Mouse (Mus musculus): Measurements from ENCODE around the gene Mbtps2. TPM values are rescaled to one million over a fixed set of nuclear protein-coding genes. Genes with fewer than 3 reads are reported as not detected.

Mbtps2 gene
- polyA plus RNA-seq (2015; fragmentation: Nextera tagmentation; extraction: Ambion mirVana): 24.3 and 25.8 TPM in 2 replicates

DNA sequence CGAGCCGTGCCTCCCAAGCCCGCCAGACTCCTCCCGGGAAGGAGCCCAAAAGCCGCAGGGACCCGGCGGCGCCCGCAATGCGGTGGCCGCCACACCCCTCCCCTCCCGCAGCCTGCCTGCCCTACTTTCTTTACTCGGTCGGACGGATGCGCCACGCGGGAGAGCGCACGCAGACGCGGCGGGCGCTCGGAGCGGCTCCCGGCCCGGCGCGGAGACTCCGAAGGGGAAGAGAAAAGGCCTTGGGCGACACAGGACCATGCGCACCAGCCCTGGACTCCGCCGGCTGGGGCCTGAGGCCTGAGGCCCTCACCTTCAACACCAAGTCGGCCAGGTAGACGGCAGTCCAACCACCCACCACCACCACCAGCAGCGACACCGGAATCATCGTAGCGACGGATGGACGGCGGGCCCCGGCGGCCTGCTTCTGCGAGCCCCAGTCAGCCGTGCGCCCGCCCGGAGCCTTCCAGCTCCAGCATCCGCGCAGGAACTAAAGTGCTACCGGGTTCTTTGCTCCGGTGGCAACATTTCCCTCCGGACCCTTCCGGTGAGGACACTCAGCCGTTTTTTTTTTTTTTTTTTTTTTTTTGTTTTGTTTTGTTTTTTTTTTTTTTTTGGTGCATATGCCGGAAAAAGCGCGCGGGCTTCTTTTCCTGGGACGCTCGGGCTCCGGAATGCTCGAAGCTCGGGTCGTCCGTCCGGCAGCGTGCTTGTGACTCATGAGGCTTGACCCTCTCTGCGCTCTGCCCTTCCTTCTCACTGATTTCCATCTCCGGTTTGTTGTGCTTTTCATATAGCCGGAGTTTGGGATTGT lies at the start of gene Mbtps2:
Mbtps2 (minus strand) TSS at position 530 of the 811 bp plus-strand sequence.
- peaks cover 4% of the 10 kb centered on the region for H3K27me3 ChIP-seq
- H3K9ac ChIP-seq: peak within 1 kb of the TSS; percentile 82
- peak within 1 kb of the TSS; percentile 56 for H3K4me2 ChIP-seq
- H3K27ac ChIP-seq: peak within 1 kb of the TSS; percentile 93
- peak within 1 kb of the TSS; percentile 57 for H3K4me3 ChIP-seq
- H3K4me1 ChIP-seq: 0 out of 2 replicates have a peak, but pooled peaks cover 5% of the 10 kb centered on the region
- 17% methylated on average over 52 of the region's 74 CpGs for WGBS
- H3K36me3 ChIP-seq: no peaks in the 10 kb centered on the region
- no peaks in the 10 kb centered on the region for H3K9me3 ChIP-seq
- ATAC-seq (ENCODE audit: insufficient number of reproducible peaks, insufficient read depth, low FRiP score, low TSS enrichment, low read depth): peak; percentile 78

DNA sequence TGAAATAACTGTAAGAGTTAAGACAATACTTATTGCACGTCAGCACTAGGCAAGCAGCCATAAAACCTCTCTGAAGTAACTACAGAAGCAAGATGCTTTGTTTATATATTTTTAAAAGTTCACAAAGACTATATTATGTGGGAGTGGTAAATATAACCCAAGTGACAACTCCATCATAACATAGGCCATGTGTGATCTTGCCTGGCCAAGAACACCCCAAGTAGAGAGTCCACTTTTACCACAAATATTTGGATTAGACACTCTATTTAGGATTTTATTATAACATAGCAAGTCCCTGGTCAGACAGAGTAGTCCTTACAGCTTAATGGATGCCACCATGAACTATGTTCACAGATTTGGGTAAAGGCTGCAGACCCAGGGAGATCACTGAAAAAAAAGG lies 47.9 kb upstream of the Mbtps2 start:
- Histone ChIP-seq H3K27ac (no peak overlapping the region), H3K9me3 (no peaks in the 10 kb centered on the region), H3K36me3 (no peaks in the 10 kb centered on the region), H3K4me1 (no peaks in the 10 kb centered on the region), H3K27me3 (peaks cover 6% of the 10 kb centered on the region), H3K4me2 (no peak overlapping the region), H3K4me3 (no peak overlapping the region), H3K9ac (no peak overlapping the region)
- no peak for ATAC-seq (ENCODE audit: insufficient number of reproducible peaks, insufficient read depth, low FRiP score, low TSS enrichment, low read depth)
- WGBS: 77% methylated on average over 1 of the region's 1 CpGs

DNA sequence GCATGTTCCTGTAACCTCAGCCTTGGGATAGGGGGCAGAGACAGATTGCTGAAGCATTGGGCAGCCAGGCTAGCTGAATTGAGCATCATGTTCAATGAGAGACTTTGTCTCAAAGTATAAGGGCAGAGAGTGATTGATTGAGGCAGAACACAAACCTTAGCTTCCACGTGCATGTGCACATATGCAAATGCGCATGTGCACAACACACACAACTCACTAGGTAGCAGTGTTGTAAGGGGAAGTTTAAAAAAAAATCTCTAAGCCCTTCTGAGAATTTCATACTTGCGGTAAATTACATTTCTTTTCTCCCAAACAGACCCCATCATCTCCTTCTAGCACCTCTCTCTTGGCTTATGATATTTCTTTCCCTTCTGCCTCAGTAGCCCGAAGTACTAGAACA lies 46.2 kb upstream of the Mbtps2 start:
- Histone ChIP-seq H3K4me1 (no peaks in the 10 kb centered on the region), H3K9ac (no peak overlapping the region), H3K9me3 (no peaks in the 10 kb centered on the region), H3K4me2 (no peak overlapping the region), H3K4me3 (no peak overlapping the region), H3K27ac (no peak overlapping the region), H3K27me3 (peaks cover 6% of the 10 kb centered on the region), H3K36me3 (no peaks in the 10 kb centered on the region)
- WGBS: 87% methylated on average over 4 of the region's 4 CpGs
- ATAC-seq (ENCODE audit: insufficient number of reproducible peaks, insufficient read depth, low FRiP score, low TSS enrichment, low read depth): no peak

DNA sequence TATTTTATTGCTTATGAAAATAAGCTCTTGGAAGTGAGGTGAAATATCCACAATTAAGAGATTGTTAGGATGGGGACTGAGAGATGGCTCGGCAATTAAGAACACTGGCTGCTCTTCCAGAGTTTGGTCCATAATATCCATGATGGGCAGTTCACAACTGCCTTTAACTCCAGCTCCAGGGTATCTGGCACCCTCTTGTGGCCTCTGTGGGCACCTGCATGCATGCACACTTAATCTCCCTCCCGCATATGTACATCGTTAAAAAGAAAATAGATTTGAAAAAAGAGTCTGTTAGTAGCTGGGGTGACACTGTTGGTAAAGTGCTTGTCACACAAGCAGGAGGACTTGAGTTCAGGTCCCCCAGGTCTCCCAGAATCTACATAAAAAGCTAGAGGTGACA lies 45.8 kb upstream of the Mbtps2 start:
- H3K9me3 ChIP-seq: no peaks in the 10 kb centered on the region
- no peaks in the 10 kb centered on the region for H3K36me3 ChIP-seq
- no peaks in the 10 kb centered on the region for H3K4me1 ChIP-seq
- ATAC-seq (ENCODE audit: insufficient number of reproducible peaks, insufficient read depth, low FRiP score, low TSS enrichment, low read depth): no peak
- H3K9ac ChIP-seq: no peak overlapping the region
- peaks cover 6% of the 10 kb centered on the region for H3K27me3 ChIP-seq
- WGBS: 36% methylated on average over 3 of the region's 3 CpGs
- H3K4me3 ChIP-seq: no peak overlapping the region
- no peak overlapping the region for H3K4me2 ChIP-seq
- no peak overlapping the region for H3K27ac ChIP-seq

DNA sequence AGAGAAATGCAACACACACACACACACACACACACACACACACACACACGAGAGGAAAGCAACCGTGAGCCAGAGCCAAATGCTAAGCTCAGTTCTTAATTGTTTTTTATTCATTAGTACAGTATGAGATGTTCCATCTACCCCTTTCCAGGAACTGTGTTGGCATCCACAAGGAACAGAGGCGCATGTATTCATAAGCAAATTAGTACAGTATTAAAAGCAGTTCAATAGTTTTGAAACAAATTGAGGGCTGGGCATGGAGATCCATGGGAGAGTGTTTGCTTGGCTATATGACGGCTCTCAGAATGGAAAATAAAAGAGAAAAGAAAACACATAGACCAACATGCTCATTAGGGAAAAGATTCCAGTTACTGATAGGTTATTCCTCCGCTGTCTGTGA lies 44.3 kb upstream of the Mbtps2 start:
- Histone ChIP-seq H3K9ac (no peak overlapping the region), H3K4me1 (no peaks in the 10 kb centered on the region), H3K9me3 (no peaks in the 10 kb centered on the region), H3K27me3 (peaks cover 6% of the 10 kb centered on the region), H3K36me3 (no peaks in the 10 kb centered on the region), H3K4me3 (no peak overlapping the region), H3K27ac (no peak overlapping the region), H3K4me2 (no peak overlapping the region)
- 77% methylated on average over 5 of the region's 5 CpGs for WGBS
- ATAC-seq (ENCODE audit: insufficient number of reproducible peaks, insufficient read depth, low FRiP score, low TSS enrichment, low read depth): no peak

DNA sequence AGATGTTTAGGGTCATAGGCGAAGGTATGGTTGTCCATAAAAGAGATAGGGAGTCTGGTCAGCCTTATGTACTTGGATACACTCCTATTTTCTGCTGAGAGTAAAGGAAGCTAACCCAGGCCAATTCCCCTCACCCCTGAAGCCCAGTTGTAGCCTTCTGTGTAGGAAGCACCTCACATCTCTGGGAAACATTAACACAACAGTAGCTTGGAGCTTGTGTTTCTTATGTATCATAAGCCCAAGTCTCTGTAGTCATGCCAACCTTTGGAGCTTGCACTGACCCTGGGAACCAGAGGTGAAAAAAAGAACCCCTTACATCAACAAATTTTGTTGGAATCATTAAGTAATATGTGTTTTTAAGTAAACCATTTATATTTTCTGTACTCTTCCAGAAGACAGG lies 38.7 kb upstream of the Mbtps2 start:
- H3K27ac ChIP-seq: no peak overlapping the region
- H3K27me3 ChIP-seq: no peaks in the 10 kb centered on the region
- no peak overlapping the region for H3K4me3 ChIP-seq
- H3K36me3 ChIP-seq: no peaks in the 10 kb centered on the region
- no peak overlapping the region for H3K4me2 ChIP-seq
- no peak for ATAC-seq (ENCODE audit: insufficient number of reproducible peaks, insufficient read depth, low FRiP score, low TSS enrichment, low read depth)
- 50% methylated on average over 1 of the region's 1 CpGs for WGBS
- no peaks in the 10 kb centered on the region for H3K9me3 ChIP-seq
- no peaks in the 10 kb centered on the region for H3K4me1 ChIP-seq
- H3K9ac ChIP-seq: no peak overlapping the region

DNA sequence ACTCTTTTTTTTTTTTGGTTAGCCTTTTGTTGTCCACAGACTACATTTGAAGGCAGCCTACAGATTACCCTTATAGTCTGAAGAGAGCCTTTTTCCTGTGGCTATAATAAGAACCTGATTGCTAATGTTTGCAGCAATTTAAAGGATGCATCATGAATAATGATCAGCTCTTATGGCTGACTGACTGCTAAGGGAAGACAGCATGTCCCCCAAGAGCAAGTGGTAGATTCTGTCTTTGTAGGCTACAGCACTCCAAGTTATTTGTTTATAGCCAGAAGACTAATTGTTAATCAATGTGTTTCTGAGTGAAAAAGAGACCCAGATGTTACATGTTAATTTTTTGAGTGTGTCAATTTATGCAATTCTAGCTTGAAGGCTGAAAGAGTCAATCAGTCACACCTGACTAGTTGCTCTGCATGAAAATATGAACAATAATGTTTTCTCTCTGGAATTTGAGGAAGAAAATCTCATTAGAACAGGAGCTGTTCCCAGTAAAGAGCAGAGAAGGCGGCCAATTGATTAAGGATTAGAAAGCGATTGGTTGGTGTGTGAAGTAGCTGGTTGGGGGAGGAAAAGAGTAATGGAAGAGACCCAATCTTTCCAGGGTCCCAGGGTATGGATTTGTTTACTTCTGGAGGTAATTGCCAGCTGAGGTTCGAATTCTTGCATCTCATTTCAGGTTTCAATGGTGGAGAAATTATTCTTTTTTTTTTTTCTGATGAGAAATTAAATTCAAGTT lies 35.3 kb upstream of the Mbtps2 start:
- H3K36me3 ChIP-seq: no peaks in the 10 kb centered on the region
- no peak for ATAC-seq (ENCODE audit: insufficient number of reproducible peaks, insufficient read depth, low FRiP score, low TSS enrichment, low read depth)
- H3K27ac ChIP-seq: no peak overlapping the region
- H3K27me3 ChIP-seq: no peaks in the 10 kb centered on the region
- 54% methylated on average over 3 of the region's 3 CpGs for WGBS
- no peak overlapping the region for H3K9ac ChIP-seq
- H3K9me3 ChIP-seq: no peaks in the 10 kb centered on the region
- H3K4me2 ChIP-seq: no peak overlapping the region
- no peak overlapping the region for H3K4me3 ChIP-seq
- H3K4me1 ChIP-seq: no peaks in the 10 kb centered on the region

DNA sequence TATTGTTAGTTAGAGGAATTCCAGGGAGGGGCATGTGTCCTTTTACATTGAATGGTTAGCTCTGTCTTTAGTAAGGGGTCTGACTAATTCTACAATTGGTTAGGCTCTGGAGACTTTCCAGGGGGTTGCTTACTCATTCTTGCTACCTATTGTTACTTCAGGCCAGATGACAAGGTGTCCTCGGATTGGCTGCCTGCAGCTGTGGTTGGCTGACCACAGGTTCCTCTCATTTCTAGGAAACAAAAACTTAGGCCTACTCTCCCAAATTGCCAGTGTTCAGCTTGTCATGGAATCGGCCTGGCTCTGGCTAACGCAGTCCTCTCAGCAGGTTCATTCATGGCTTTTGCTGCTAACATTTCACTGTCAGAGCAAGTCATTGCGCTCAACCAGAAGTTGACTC lies 31.8 kb upstream of the Mbtps2 start:
- H3K36me3 ChIP-seq: no peaks in the 10 kb centered on the region
- no peaks in the 10 kb centered on the region for H3K9me3 ChIP-seq
- no peaks in the 10 kb centered on the region for H3K4me1 ChIP-seq
- no peak overlapping the region for H3K9ac ChIP-seq
- H3K27ac ChIP-seq: no peak overlapping the region
- no peak for ATAC-seq (ENCODE audit: insufficient number of reproducible peaks, insufficient read depth, low FRiP score, low TSS enrichment, low read depth)
- no peak overlapping the region for H3K4me2 ChIP-seq
- H3K4me3 ChIP-seq: no peak overlapping the region
- no peaks in the 10 kb centered on the region for H3K27me3 ChIP-seq
- 80% methylated on average over 4 of the region's 4 CpGs for WGBS

DNA sequence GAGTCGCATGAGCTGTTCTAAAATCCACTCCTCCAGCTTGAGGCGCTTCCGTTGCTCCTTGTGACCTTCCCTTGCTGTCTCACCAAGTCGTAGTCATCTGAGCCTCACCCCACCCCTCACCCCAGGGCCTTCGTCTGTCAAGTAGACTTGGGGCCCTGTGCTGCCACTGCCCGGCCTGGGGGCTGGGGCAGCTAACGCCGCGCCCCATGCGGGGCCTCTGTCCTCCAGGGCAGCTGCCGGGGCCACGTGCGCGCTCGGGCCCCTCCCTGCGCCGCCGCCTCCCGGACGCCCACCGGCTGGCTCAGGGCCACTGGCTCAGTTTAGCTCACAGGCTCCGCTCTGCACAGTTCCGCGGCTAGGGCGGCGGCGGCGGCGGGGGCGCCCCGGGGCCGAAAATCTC lies 14.4 kb upstream of the Mbtps2 start:
- Histone ChIP-seq H3K9me3 (no peaks in the 10 kb centered on the region), H3K36me3 (no peaks in the 10 kb centered on the region), H3K4me1 (peaks cover 3% of the 10 kb centered on the region; the same call in 1 of the 2 replicates), H3K4me3 (peak overlapping the region; percentile 23; the same call in 1 of the 2 replicates), H3K27me3 (no peaks in the 10 kb centered on the region), H3K27ac (no peak overlapping the region), H3K4me2 (peak overlapping the region; percentile 52), H3K9ac (0 out of 2 replicates have a peak overlapping the region, but pooled peaks have one; percentile 16)
- WGBS: 29% methylated on average over 32 of the region's 32 CpGs
- ATAC-seq (ENCODE audit: insufficient number of reproducible peaks, insufficient read depth, low FRiP score, low TSS enrichment, low read depth): 0 out of 2 replicates have a peak, but pooled peaks have one; percentile 20

DNA sequence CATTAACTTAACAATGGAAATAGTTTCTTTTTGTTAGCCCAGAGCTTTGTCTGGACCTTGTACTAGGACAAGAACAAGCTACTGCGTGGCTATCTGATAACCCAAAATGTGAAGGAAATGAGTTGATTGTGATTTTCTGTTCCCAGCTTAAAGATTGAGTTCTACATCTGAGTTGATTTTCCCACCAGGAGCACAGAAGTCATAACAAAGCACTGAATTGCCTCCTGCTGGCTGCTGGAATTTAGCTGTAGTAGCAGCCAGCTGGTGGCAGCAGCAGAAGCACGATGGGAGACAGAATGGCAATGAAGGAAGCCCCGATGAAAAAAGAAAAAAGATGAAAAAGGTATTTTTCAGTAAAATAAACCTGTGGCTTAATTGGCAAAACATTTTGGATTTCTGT lies 2.9 kb upstream of the Mbtps2 start:
- H3K4me2 ChIP-seq: no peak overlapping the region
- no peak overlapping the region for H3K9ac ChIP-seq
- H3K4me1 ChIP-seq: 0 out of 2 replicates have a peak, but pooled peaks cover 3% of the 10 kb centered on the region
- ATAC-seq (ENCODE audit: insufficient number of reproducible peaks, insufficient read depth, low FRiP score, low TSS enrichment, low read depth): no peak
- no peaks in the 10 kb centered on the region for H3K9me3 ChIP-seq
- H3K27me3 ChIP-seq: peaks cover 4% of the 10 kb centered on the region
- H3K27ac ChIP-seq: no peak overlapping the region
- no peak overlapping the region for H3K4me3 ChIP-seq
- no peaks in the 10 kb centered on the region for H3K36me3 ChIP-seq
- WGBS: 8% methylated on average over 3 of the region's 3 CpGs

DNA sequence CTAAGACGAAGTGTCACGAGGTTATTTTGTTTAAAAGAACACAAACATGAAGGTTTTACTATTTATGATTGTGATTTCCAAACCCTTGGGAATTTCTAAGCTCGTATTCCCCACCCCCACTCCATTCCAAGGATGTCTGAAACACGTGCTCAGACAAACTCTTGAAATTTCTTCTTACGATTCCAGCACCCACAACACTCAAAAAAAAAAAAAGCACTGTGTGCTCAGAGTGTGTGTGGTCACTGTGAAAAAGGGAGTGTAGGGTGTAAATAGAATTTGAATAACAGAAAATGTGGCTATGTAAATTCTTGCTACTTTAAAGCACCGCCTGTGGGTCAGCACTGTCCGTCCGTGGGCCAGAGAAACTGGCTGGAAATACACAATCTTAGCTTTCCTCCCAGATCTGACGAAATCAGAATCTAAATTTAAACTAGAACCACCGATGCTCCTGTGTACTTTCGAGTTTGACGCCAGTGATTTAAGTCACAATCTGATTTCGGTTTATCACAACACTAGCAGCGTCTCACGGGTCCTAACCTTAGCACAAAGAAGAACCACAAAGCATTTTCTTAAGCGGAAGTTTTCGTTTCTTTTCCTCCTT lies 830 bp downstream of the Mbtps2 start:
- peak overlapping the region; percentile 56 for H3K4me2 ChIP-seq
- no peaks in the 10 kb centered on the region for H3K36me3 ChIP-seq
- H3K4me3 ChIP-seq: peak overlapping the region; percentile 57
- H3K27me3 ChIP-seq: peaks cover 4% of the 10 kb centered on the region
- H3K9ac ChIP-seq: peak overlapping the region; percentile 82
- 0 out of 2 replicates have a peak, but pooled peaks cover 5% of the 10 kb centered on the region for H3K4me1 ChIP-seq
- peak overlapping the region; percentile 93 for H3K27ac ChIP-seq
- H3K9me3 ChIP-seq: no peaks in the 10 kb centered on the region
- WGBS: 24% methylated on average over 17 of the region's 17 CpGs
- 0 out of 2 replicates have a peak, but pooled peaks have one; percentile 32 for ATAC-seq (ENCODE audit: insufficient number of reproducible peaks, insufficient read depth, low FRiP score, low TSS enrichment, low read depth)
